Mouse (Mus musculus): ENCODE data around the gene Ccnj. TPM values are rescaled to one million over a fixed set of nuclear protein-coding genes. Genes with fewer than 3 reads are reported as not detected.

Gene Ccnj
- polyA plus RNA-seq, 1 experiment from 2014 or later = 7.7 TPM

- H3K27me3 ChIP-seq (ENCODE audit: control insufficient read depth, insufficient read depth, low read length) = no peaks in the 10 kb centered on the region
- ATAC-seq (ENCODE audit: insufficient number of reproducible peaks, insufficient read depth, low FRiP score, low read depth) = no peak
- H3K9ac ChIP-seq (replicated peaks; ENCODE audit: low read depth, low read length) = no peak overlapping the region
- no peaks in the 10 kb centered on the region for H3K9me3 ChIP-seq (ENCODE audit: control insufficient read depth, low read depth, low read length)
- no peak overlapping the region for H3K27ac ChIP-seq (ENCODE audit: low read length)
- H3K4me1 ChIP-seq (ENCODE audit: control insufficient read depth, insufficient read depth, low read length) = no peaks in the 10 kb centered on the region
- WGBS = 16% methylated on average over 5 of the region's 5 CpGs
- no peaks in the 10 kb centered on the region for H3K36me3 ChIP-seq (ENCODE audit: control insufficient read depth, insufficient read depth, low read length)
- no peak overlapping the region for H3K4me2 ChIP-seq (replicated peaks; ENCODE audit: low read depth, low read length)
- no peak overlapping the region for H3K4me3 ChIP-seq (ENCODE audit: low read depth, low read length)
Observed at GRCm38 (mm10) chr19:40868284-40868683, 37.2 kb downstream of the Ccnj start.

GRCm38 (mm10) chr19:40869425-40870105, 38.5 kb downstream of the Ccnj start:
- 82% methylated on average over 3 of the region's 3 CpGs for WGBS
- Histone ChIP-seq H3K9ac (replicated peaks; ENCODE audit: low read depth, low read length) (no peak overlapping the region), H3K4me2 (replicated peaks; ENCODE audit: low read depth, low read length) (no peak overlapping the region), H3K4me3 (ENCODE audit: low read depth, low read length) (no peak overlapping the region), H3K4me1 (ENCODE audit: control insufficient read depth, insufficient read depth, low read length) (no peaks in the 10 kb centered on the region), H3K9me3 (ENCODE audit: control insufficient read depth, low read depth, low read length) (no peaks in the 10 kb centered on the region), H3K27me3 (ENCODE audit: control insufficient read depth, insufficient read depth, low read length) (no peaks in the 10 kb centered on the region), H3K27ac (ENCODE audit: low read length) (no peak overlapping the region), H3K36me3 (ENCODE audit: control insufficient read depth, insufficient read depth, low read length) (no peaks in the 10 kb centered on the region)
- ATAC-seq (ENCODE audit: insufficient number of reproducible peaks, insufficient read depth, low FRiP score, low read depth) = no peak

GRCm38 (mm10) chr19:40872955-40873665, 42.0 kb downstream of the Ccnj start:
- Histone ChIP-seq H3K4me1 (ENCODE audit: control insufficient read depth, insufficient read depth, low read length) (no peaks in the 10 kb centered on the region), H3K27me3 (ENCODE audit: control insufficient read depth, insufficient read depth, low read length) (peaks cover 4% of the 10 kb centered on the region; the same call in 1 of the 2 replicates), H3K9me3 (ENCODE audit: control insufficient read depth, low read depth, low read length) (no peaks in the 10 kb centered on the region), H3K27ac (ENCODE audit: low read length) (peak overlapping the region; percentile 35; the same call in 1 of the 2 replicates), H3K36me3 (ENCODE audit: control insufficient read depth, insufficient read depth, low read length) (no peaks in the 10 kb centered on the region), H3K4me3 (ENCODE audit: low read depth, low read length) (peak overlapping the region; percentile 44), H3K4me2 (replicated peaks; ENCODE audit: low read depth, low read length) (peak overlapping the region; percentile 58), H3K9ac (replicated peaks; ENCODE audit: low read depth, low read length) (no peak overlapping the region)
- 2% methylated on average over 51 of the region's 51 CpGs for WGBS
- ATAC-seq (ENCODE audit: insufficient number of reproducible peaks, insufficient read depth, low FRiP score, low read depth) = peak; percentile 92

- H3K27me3 ChIP-seq (ENCODE audit: control insufficient read depth, insufficient read depth, low read length) = peaks cover 9% of the 10 kb centered on the region; the same call in 1 of the 2 replicates
- H3K27ac ChIP-seq (ENCODE audit: low read length) = no peak overlapping the region
- H3K4me2 ChIP-seq (replicated peaks; ENCODE audit: low read depth, low read length) = no peak overlapping the region
- H3K9me3 ChIP-seq (ENCODE audit: control insufficient read depth, low read depth, low read length) = no peaks in the 10 kb centered on the region
- no peak overlapping the region for H3K9ac ChIP-seq (replicated peaks; ENCODE audit: low read depth, low read length)
- no peaks in the 10 kb centered on the region for H3K36me3 ChIP-seq (ENCODE audit: control insufficient read depth, insufficient read depth, low read length)
- no peaks in the 10 kb centered on the region for H3K4me1 ChIP-seq (ENCODE audit: control insufficient read depth, insufficient read depth, low read length)
- WGBS = 87% methylated on average over 4 of the region's 4 CpGs
- ATAC-seq (ENCODE audit: insufficient number of reproducible peaks, insufficient read depth, low FRiP score, low read depth) = no peak
- no peak overlapping the region for H3K4me3 ChIP-seq (ENCODE audit: low read depth, low read length)
Observed at GRCm38 (mm10) chr19:40881700-40882099, 50.6 kb downstream of the Ccnj start.

- Histone ChIP-seq H3K9me3 (ENCODE audit: control insufficient read depth, low read depth, low read length) (peaks cover 2% of the 10 kb centered on the region; the same call in 1 of the 2 replicates), H3K27me3 (ENCODE audit: control insufficient read depth, insufficient read depth, low read length) (peaks cover 7% of the 10 kb centered on the region; the same call in 1 of the 2 replicates), H3K36me3 (ENCODE audit: control insufficient read depth, insufficient read depth, low read length) (no peaks in the 10 kb centered on the region), H3K4me2 (replicated peaks; ENCODE audit: low read depth, low read length) (no peak overlapping the region), H3K27ac (ENCODE audit: low read length) (no peak overlapping the region), H3K9ac (replicated peaks; ENCODE audit: low read depth, low read length) (no peak overlapping the region), H3K4me1 (ENCODE audit: control insufficient read depth, insufficient read depth, low read length) (no peaks in the 10 kb centered on the region), H3K4me3 (ENCODE audit: low read depth, low read length) (no peak overlapping the region)
- ATAC-seq (ENCODE audit: insufficient number of reproducible peaks, insufficient read depth, low FRiP score, low read depth) = no peak
- 75% methylated on average over 1 of the region's 1 CpGs for WGBS
Observed at GRCm38 (mm10) chr19:40888887-40889286, 57.8 kb downstream of the Ccnj start.

GRCm38 (mm10) chr19:40894071-40894506, 63.0 kb downstream of the Ccnj start:
- H3K4me1 ChIP-seq (ENCODE audit: control insufficient read depth, insufficient read depth, low read length) = no peaks in the 10 kb centered on the region

GRCm38 (mm10) chr19:40894519-40895392, 63.7 kb downstream of the Ccnj start, which contains the start of gene Zfp518a:
Zfp518a (plus strand) TSS chr19:40894705.
- no peaks in the 10 kb centered on the region for H3K4me1 ChIP-seq (ENCODE audit: control insufficient read depth, insufficient read depth, low read length)
- peak within 1 kb of the TSS; percentile 63 for H3K4me2 ChIP-seq (replicated peaks; ENCODE audit: low read depth, low read length)
- WGBS = under 1% methylated on average over 87 of the region's 89 CpGs
- ATAC-seq (ENCODE audit: insufficient number of reproducible peaks, insufficient read depth, low FRiP score, low read depth) = peak; percentile 89
- peak within 1 kb of the TSS; percentile 96 for H3K27ac ChIP-seq (ENCODE audit: low read length)
- H3K36me3 ChIP-seq (ENCODE audit: control insufficient read depth, insufficient read depth, low read length) = peaks cover 3% of the 10 kb centered on the region; the same call in 1 of the 2 replicates
- peak within 1 kb of the TSS; percentile 62 for H3K9ac ChIP-seq (replicated peaks; ENCODE audit: low read depth, low read length)
- peaks cover 5% of the 10 kb centered on the region; the same call in 1 of the 2 replicates for H3K9me3 ChIP-seq (ENCODE audit: control insufficient read depth, low read depth, low read length)
- 0 out of 2 replicates have a peak, but pooled peaks cover 3% of the 10 kb centered on the region for H3K27me3 ChIP-seq (ENCODE audit: control insufficient read depth, insufficient read depth, low read length)
- peak within 1 kb of the TSS; percentile 81 for H3K4me3 ChIP-seq (ENCODE audit: low read depth, low read length)

More at GRCm38 (mm10) chr19:40894071-40894506, 63.0 kb downstream of the Ccnj start:
- whole genome bisulfite sequencing = 53% methylated on average over 21 of the region's 21 CpGs
- H3K4me2 ChIP-seq (replicated peaks; ENCODE audit: low read depth, low read length) = peak overlapping the region; percentile 63
- ATAC-seq (ENCODE audit: insufficient number of reproducible peaks, insufficient read depth, low FRiP score, low read depth) = no peak
- peaks cover 3% of the 10 kb centered on the region; the same call in 1 of the 2 replicates for H3K36me3 ChIP-seq (ENCODE audit: control insufficient read depth, insufficient read depth, low read length)
- 0 out of 2 replicates have a peak, but pooled peaks cover 5% of the 10 kb centered on the region for H3K27me3 ChIP-seq (ENCODE audit: control insufficient read depth, insufficient read depth, low read length)
- H3K9ac ChIP-seq (replicated peaks; ENCODE audit: low read depth, low read length) = peak overlapping the region; percentile 62; the same call in 1 of the 2 replicates
- peak overlapping the region; percentile 81 for H3K4me3 ChIP-seq (ENCODE audit: low read depth, low read length)
- H3K27ac ChIP-seq (ENCODE audit: low read length) = peak overlapping the region; percentile 96; the same call in 1 of the 2 replicates
- H3K9me3 ChIP-seq (ENCODE audit: control insufficient read depth, low read depth, low read length) = peaks cover 5% of the 10 kb centered on the region; the same call in 1 of the 2 replicates

- Histone ChIP-seq H3K36me3 (ENCODE audit: control insufficient read depth, insufficient read depth, low read length) (peaks cover 3% of the 10 kb centered on the region; the same call in 1 of the 2 replicates), H3K27ac (ENCODE audit: low read length) (peak overlapping the region; percentile 96), H3K4me1 (ENCODE audit: control insufficient read depth, insufficient read depth, low read length) (no peaks in the 10 kb centered on the region), H3K9ac (replicated peaks; ENCODE audit: low read depth, low read length) (peak overlapping the region; percentile 62), H3K9me3 (ENCODE audit: control insufficient read depth, low read depth, low read length) (peaks cover 5% of the 10 kb centered on the region; the same call in 1 of the 2 replicates), H3K4me3 (ENCODE audit: low read depth, low read length) (peak overlapping the region; percentile 81), H3K4me2 (replicated peaks; ENCODE audit: low read depth, low read length) (peak overlapping the region; percentile 63), H3K27me3 (ENCODE audit: control insufficient read depth, insufficient read depth, low read length) (no peaks in the 10 kb centered on the region)
- ATAC-seq (ENCODE audit: insufficient number of reproducible peaks, insufficient read depth, low FRiP score, low read depth) = no peak
- WGBS = 2% methylated on average over 6 of the region's 6 CpGs
Observed at GRCm38 (mm10) chr19:40895393-40895703, 64.3 kb downstream of the Ccnj start.

All from stomach, embryonic 14.5 days (tissue).